Mouse (Mus musculus) forebrain, embryonic 16.5 days (tissue): Measurements from ENCODE around the gene Tmprss6. TPM values are rescaled to one million over a fixed set of nuclear protein-coding genes. Genes with fewer than 3 reads are reported as not detected.
A peak's percentile ranks its signal among the peaks of the same experiment; 100 is the strongest.

Source experiments
- ATAC-seq: fragments of 200-750 bp; cut with Nextera tagmentation; 2 replicates; pipeline ENCODE4 v1.8.0; 2017; ENCODE audit warnings: mild to moderate bottlenecking, moderate library complexity
- H3K27ac ChIP-seq: fragments of 300-500 bp; sonication (generic); 2 replicates; pipeline ENCODE4 v1.5.1; 2014; ENCODE audit warnings: low read length, control low read depth
- H3K27me3 ChIP-seq: fragments of 300-500 bp; sonication (generic); replicated peaks from 2 replicates; pipeline ENCODE4 v1.6.1; 2014; ENCODE audit warnings: low read length; ENCODE audit not compliant: control insufficient read depth, insufficient read depth
- H3K36me3 ChIP-seq: fragments of 300-500 bp; sonication (generic); 2 replicates; pipeline ENCODE4 v1.6.1; 2014; ENCODE audit not compliant: control insufficient read depth, insufficient read depth
- H3K4me1 ChIP-seq: fragments of 300-500 bp; sonication (generic); replicated peaks from 2 replicates; pipeline ENCODE4 v1.6.1; 2014; ENCODE audit warnings: low read length; ENCODE audit not compliant: control insufficient read depth, insufficient read depth
- H3K4me2 ChIP-seq: fragments of 300-500 bp; sonication (generic); 2 replicates; pipeline ENCODE4 v1.6.1; 2014; ENCODE audit warnings: mild to moderate bottlenecking, low read length, control low read depth
- H3K4me3 ChIP-seq: fragments of 300-500 bp; sonication (generic); replicated peaks from 2 replicates; pipeline ENCODE4 v1.5.1; 2014; ENCODE audit warnings: mild to moderate bottlenecking, low read length, control low read depth
- H3K9ac ChIP-seq: fragments of 300-500 bp; sonication (generic); replicated peaks from 2 replicates; pipeline ENCODE4 v1.6.1; 2014; ENCODE audit warnings: low read depth, low read length, control low read depth
- H3K9me3 ChIP-seq: fragments of 300-500 bp; sonication (generic); 2 replicates; pipeline ENCODE4 v1.6.1; 2016; ENCODE audit warnings: low read length; ENCODE audit not compliant: control insufficient read depth
- WGBS: fragments of 180-500 bp; shearing (Covaris S2); extraction: QIAGEN DNeasy Blood & Tissue Kit; methylation state at CpG from one replicate; pipeline ENCODE4 v1.1.7; 2014; 5-methylcytosine and 5-hydroxymethylcytosine counted together
- polyA plus RNA-seq: library from polyadenylated mRNA; unstranded; fragments of >200 nt; fragmentation: Nextera tagmentation; extraction: Ambion mirVana; gene quantifications from 2 replicates; pipeline ENCODE4 v1.2.1, GENCODE M21; 2015

The Tmprss6 gene
- 0.06 and 0.22 TPM in 2 replicates for polyA plus RNA-seq

GRCm38 (mm10) chr15:78468379-78468937 is at the start of gene Tmprss6:
Gene Tmprss6 (minus strand): TSS chr15:78468634.
- WGBS: 81% methylated on average over 7 of the region's 7 CpGs
- H3K4me2 ChIP-seq: no peak within 1 kb of the TSS
- H3K4me1 ChIP-seq: no peaks in the 10 kb centered on the region
- H3K27ac ChIP-seq: no peak within 1 kb of the TSS
- no peaks in the 10 kb centered on the region for H3K36me3 ChIP-seq
- H3K9me3 ChIP-seq: no peaks in the 10 kb centered on the region
- no peaks in the 10 kb centered on the region for H3K27me3 ChIP-seq
- no peak within 1 kb of the TSS for H3K9ac ChIP-seq
- H3K4me3 ChIP-seq: no peak within 1 kb of the TSS
- no peak for ATAC-seq

DNA sequence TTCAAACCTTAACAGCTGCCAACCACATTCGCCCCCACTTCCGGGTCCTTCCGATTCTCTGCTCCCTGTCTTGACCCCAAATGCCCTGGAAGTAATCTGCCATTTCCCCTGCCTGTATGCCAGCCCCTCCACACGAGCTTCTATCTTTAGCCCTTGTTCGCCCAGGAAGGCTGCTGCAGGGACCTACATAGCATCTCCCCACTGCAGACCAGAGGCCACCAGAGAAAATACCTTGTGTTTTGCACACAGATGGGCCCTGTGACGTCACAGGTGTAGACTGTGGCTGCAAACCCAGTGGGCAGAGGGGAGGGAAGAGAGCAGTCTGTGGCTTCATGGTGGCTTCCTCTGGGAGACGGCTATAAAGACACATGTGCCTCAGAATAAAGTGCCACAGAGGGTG is 49.8 kb upstream of the Tmprss6 start:
- Histone ChIP-seq H3K4me2 (no peak overlapping the region), H3K9me3 (no peaks in the 10 kb centered on the region), H3K27me3 (no peaks in the 10 kb centered on the region), H3K4me1 (peaks cover 5% of the 10 kb centered on the region; the same call in 1 of the 2 replicates), H3K9ac (no peak overlapping the region), H3K27ac (no peak overlapping the region), H3K4me3 (no peak overlapping the region), H3K36me3 (no peaks in the 10 kb centered on the region)
- WGBS: 75% methylated on average over 7 of the region's 7 CpGs
- no peak for ATAC-seq

GRCm38 (mm10) chr15:78515759-78516158 is 47.3 kb upstream of the Tmprss6 start:
- H3K4me1 ChIP-seq: peaks cover 5% of the 10 kb centered on the region; the same call in 1 of the 2 replicates
- no peak for ATAC-seq
- no peaks in the 10 kb centered on the region for H3K36me3 ChIP-seq
- H3K27me3 ChIP-seq: no peaks in the 10 kb centered on the region
- H3K4me3 ChIP-seq: no peak overlapping the region
- H3K4me2 ChIP-seq: no peak overlapping the region
- no peak overlapping the region for H3K27ac ChIP-seq
- 91% methylated on average over 6 of the region's 6 CpGs for WGBS
- H3K9me3 ChIP-seq: no peaks in the 10 kb centered on the region
- no peak overlapping the region for H3K9ac ChIP-seq

- H3K27ac ChIP-seq: no peak overlapping the region
- no peaks in the 10 kb centered on the region for H3K36me3 ChIP-seq
- no peaks in the 10 kb centered on the region for H3K27me3 ChIP-seq
- ATAC-seq: peak; percentile 62; the same call in 1 of the 2 replicates
- no peak overlapping the region for H3K9ac ChIP-seq
- whole genome bisulfite sequencing: 34% methylated on average over 7 of the region's 7 CpGs
- H3K4me2 ChIP-seq: no peak overlapping the region
- no peak overlapping the region for H3K4me3 ChIP-seq
- peaks cover 8% of the 10 kb centered on the region; the same call in 1 of the 2 replicates for H3K4me1 ChIP-seq
- no peaks in the 10 kb centered on the region for H3K9me3 ChIP-seq
These were observed 46.1 kb upstream of the Tmprss6 start for GRCm38 (mm10) chr15:78514393-78515146.

- no peak for ATAC-seq
- 86% methylated on average over 14 of the region's 14 CpGs for WGBS
- no peak overlapping the region for H3K9ac ChIP-seq
- H3K4me2 ChIP-seq: no peak overlapping the region
- H3K27me3 ChIP-seq: no peaks in the 10 kb centered on the region
- H3K9me3 ChIP-seq: no peaks in the 10 kb centered on the region
- H3K4me1 ChIP-seq: peaks cover 8% of the 10 kb centered on the region; the same call in 1 of the 2 replicates
- no peak overlapping the region for H3K4me3 ChIP-seq
- H3K27ac ChIP-seq: no peak overlapping the region
- no peaks in the 10 kb centered on the region for H3K36me3 ChIP-seq
These were observed 44.6 kb upstream of the Tmprss6 start for GRCm38 (mm10) chr15:78513019-78513418.

- H3K36me3 ChIP-seq: no peaks in the 10 kb centered on the region
- ATAC-seq: no peak
- no peaks in the 10 kb centered on the region for H3K9me3 ChIP-seq
- H3K27me3 ChIP-seq: no peaks in the 10 kb centered on the region
- peaks cover 8% of the 10 kb centered on the region; the same call in 1 of the 2 replicates for H3K4me1 ChIP-seq
- 88% methylated on average over 7 of the region's 7 CpGs for WGBS
- H3K9ac ChIP-seq: no peak overlapping the region
- H3K27ac ChIP-seq: no peak overlapping the region
- H3K4me3 ChIP-seq: no peak overlapping the region
- H3K4me2 ChIP-seq: no peak overlapping the region
These were observed 43.5 kb upstream of the Tmprss6 start for GRCm38 (mm10) chr15:78511951-78512350.

- H3K4me2 ChIP-seq: no peak overlapping the region
- H3K27ac ChIP-seq: no peak overlapping the region
- no peak overlapping the region for H3K4me3 ChIP-seq
- no peaks in the 10 kb centered on the region for H3K9me3 ChIP-seq
- peaks cover 8% of the 10 kb centered on the region; the same call in 1 of the 2 replicates for H3K4me1 ChIP-seq
- no peak overlapping the region for H3K9ac ChIP-seq
- H3K36me3 ChIP-seq: no peaks in the 10 kb centered on the region
- no peak for ATAC-seq
- no peaks in the 10 kb centered on the region for H3K27me3 ChIP-seq
- WGBS: 88% methylated on average over 6 of the region's 6 CpGs
These were observed 42.3 kb upstream of the Tmprss6 start for GRCm38 (mm10) chr15:78510736-78511135.

DNA sequence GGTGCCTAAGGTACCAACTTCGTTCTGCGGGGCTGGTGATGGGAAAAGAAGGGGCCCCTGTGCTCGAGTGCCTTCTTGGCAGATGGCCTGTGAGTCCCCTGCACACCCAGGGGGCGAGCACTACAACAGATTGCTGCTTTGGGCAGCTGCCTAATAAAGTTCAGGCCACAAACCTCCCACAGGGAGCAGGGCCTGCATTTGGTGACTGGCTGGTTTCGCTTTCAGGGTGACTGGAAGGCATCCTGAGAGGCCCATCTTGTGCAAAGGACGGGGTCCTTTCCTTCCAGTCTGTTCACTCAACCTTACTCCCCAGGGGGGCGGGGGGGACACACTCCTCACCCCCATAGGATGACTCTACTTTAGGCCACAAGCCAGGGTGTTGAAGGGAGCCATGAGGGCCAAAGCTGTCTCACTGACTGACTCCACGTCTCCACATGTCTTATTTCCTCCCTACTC is 41.7 kb upstream of the Tmprss6 start:
- H3K36me3 ChIP-seq: no peaks in the 10 kb centered on the region
- H3K9me3 ChIP-seq: no peaks in the 10 kb centered on the region
- WGBS: 70% methylated on average over 8 of the region's 8 CpGs
- no peak for ATAC-seq
- H3K4me3 ChIP-seq: no peak overlapping the region
- H3K4me1 ChIP-seq: peaks cover 8% of the 10 kb centered on the region; the same call in 1 of the 2 replicates
- no peaks in the 10 kb centered on the region for H3K27me3 ChIP-seq
- H3K9ac ChIP-seq: no peak overlapping the region
- no peak overlapping the region for H3K4me2 ChIP-seq
- no peak overlapping the region for H3K27ac ChIP-seq

DNA sequence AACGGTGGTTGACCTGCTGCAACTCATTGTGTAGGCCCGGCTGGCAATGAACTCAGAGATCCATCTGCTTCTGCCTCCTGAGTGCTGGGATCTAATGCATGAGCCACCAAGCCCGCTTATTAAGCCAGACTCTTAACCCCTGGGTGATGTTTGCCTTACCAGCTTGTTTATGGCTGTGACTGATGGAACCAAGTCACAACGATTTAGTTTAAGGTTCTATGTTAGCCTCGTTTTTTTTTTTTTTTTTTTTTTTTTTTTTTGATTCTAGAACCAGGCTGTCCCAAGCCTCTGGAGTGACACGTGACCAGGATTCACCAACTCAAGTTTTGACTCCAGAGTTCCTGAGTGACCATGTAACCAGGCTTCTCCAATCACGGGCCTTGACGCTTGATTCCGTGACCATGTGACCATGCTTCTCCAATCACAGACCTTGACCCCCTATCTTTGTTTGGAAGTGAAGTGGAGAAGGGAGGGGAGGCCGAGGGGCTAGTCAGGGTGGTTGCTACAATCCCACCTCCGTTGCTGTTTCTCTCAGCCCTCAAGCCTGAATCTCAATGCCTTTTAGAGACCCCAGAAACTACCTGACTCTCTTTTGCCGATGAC is 41.0 kb upstream of the Tmprss6 start:
- no peak for ATAC-seq
- no peak overlapping the region for H3K9ac ChIP-seq

More for the DNA sequence above, 41.0 kb upstream of the Tmprss6 start:
- no peaks in the 10 kb centered on the region for H3K36me3 ChIP-seq
- no peak overlapping the region for H3K4me3 ChIP-seq
- H3K27ac ChIP-seq: no peak overlapping the region
- 50% methylated on average over 12 of the region's 12 CpGs for WGBS
- H3K27me3 ChIP-seq: no peaks in the 10 kb centered on the region
- no peak overlapping the region for H3K4me2 ChIP-seq
- peaks cover 6% of the 10 kb centered on the region for H3K9me3 ChIP-seq
- H3K4me1 ChIP-seq: 0 out of 2 replicates have a peak, but pooled peaks cover 3% of the 10 kb centered on the region
